Mouse (Mus musculus): ENCODE measurements around the gene Pelo.

Pelo gene

GRCm38 (mm10) chr13:115090069-115090976 lies at the start of gene Pelo:
Gene Pelo, minus strand, starts transcription at chr13:115090186.
- DNase-seq = peak; percentile 94 to 95

GRCm38 (mm10) chr13:115138513-115138912 lies 48.5 kb upstream of the Pelo start:
- DNase-seq = no peak

GRCm38 (mm10) chr13:115136761-115137160 lies 46.8 kb upstream of the Pelo start:
- DNase-seq = no peak

- no peak for DNase-seq
Observed at GRCm38 (mm10) chr13:115132435-115132834, 42.4 kb upstream of the Pelo start.

- DNase-seq = no peak
Observed at GRCm38 (mm10) chr13:115131381-115131780, 41.4 kb upstream of the Pelo start.

- no peak for DNase-seq
Observed at GRCm38 (mm10) chr13:115130035-115130434, 40.0 kb upstream of the Pelo start.

DNA sequence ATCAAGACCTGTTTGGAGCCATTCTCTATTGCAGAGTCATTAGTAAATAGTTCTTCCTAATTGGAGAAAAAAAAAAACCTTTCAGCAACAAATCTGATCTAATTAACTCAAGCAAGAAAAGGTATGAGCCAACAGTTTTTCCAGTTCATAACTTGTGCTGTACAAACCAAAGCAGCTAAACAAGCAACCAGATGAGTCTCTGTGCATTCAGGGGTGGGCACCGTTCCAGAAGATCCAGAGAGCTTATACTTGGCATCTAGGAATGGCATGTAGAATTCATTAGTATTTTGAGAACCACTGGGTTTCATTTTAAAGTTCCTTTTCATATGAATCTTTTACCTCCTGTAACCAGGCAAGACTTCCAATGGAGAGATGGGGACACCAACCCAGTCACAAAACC lies 37.8 kb upstream of the Pelo start:
- DNase-seq = no peak

- DNase-seq = no peak
Observed at GRCm38 (mm10) chr13:115126534-115126933, 36.5 kb upstream of the Pelo start.

GRCm38 (mm10) chr13:115125130-115125529 lies 35.1 kb upstream of the Pelo start:
- DNase-seq = no peak

- no peak for DNase-seq
Observed at GRCm38 (mm10) chr13:115124521-115124920, 34.5 kb upstream of the Pelo start.

- DNase-seq = no peak
Observed at GRCm38 (mm10) chr13:115118756-115119155, 28.8 kb upstream of the Pelo start.

DNA sequence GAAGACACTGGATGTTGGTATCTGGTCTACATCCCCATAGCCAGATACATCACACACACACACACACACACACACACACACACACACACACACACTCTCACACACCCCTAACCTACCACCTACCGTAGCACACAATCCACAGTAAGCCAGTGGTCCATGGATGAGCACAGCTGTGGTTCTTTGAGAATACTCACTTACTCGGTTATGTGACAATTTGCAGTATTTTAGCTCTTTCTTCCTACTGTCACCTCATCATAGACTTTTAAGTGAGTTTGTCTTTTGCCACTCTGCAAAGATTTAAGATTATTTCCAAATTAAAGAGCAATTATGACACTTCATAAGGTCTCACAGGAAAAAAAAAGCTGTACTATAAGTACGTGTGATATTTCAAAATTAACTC lies 28.2 kb upstream of the Pelo start:
- DNase-seq = no peak

DNA sequence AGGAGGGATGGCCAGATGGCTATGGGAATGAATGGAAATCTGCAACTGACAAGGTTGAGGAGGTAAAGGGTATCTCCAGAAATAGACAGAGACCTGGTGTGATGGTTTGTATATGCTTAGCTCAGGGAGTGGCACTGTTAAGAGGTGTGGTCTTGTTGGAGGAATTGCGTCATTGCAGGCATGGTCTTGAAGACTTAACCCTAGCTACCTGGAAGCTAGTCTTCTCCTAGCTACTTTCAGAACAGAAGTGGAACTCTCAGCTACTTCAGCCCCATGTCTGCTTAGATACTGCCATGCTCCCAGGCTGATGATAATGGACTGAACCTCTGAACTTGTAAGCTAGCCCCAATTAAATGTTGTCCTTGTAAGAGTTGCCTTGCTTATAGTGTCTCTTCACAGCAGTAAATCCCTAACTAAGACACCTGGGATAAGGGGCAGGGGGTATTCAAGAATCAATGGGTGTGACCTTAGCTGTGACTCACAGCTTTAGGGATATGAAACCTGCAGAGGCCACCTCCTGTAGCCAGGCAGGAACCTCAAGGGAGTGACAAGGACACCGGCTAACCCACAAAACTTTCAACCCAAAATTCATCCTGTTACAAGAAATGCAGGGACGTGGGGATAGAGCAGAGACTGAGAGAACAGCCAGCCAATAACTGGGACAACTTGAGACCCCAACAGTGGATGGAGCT lies 27.1 kb upstream of the Pelo start:
- DNase-seq = no peak

DNA sequence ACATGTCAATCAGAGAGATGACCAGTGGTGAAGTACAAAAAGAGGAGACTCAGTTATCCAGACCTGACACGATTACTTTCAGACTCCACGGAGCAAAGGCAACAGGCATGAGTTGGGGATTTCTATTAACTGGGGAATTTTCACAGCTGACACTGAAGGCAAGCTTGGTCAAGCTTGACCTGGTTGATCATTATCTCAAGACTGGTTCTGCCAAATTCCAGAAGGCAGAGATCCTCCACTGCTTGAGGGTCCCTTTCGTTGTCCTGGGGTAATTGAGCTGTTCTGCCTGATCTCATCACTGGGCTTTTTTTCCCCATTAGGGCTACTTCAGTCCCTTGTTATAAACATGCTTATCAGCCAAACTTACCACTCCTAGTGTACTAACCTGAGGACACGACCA lies 19.6 kb upstream of the Pelo start:
- no peak for DNase-seq

GRCm38 (mm10) chr13:115107436-115107835 lies 17.4 kb upstream of the Pelo start:
- DNase-seq = no peak

DNA sequence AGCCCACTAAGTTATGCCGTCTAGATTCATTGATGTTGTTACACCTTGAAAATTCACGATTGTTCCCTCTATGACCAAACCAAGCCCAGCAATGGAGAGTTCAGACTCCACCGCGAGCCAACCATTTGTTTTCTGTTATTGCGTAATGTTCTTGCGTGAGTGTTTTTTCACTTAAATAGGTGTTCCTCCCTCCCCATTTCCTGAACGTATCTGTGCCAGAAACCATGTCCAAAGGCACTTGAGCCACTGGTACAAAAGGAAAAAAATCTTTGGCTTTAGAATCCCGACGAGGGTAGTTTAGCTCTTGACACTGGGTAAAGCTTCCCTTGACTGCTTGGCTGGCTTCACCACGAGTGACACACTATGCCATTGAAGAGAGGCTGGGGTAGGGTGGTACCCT lies 16.2 kb upstream of the Pelo start:
- DNase-seq = no peak

- DNase-seq = no peak
Observed at GRCm38 (mm10) chr13:115102754-115103153, 12.8 kb upstream of the Pelo start.

- no peak for DNase-seq
Observed at GRCm38 (mm10) chr13:115101355-115102191, 11.6 kb upstream of the Pelo start, which contains the start of the genes Gm49395 and Itga1. Gene Gm49395, minus strand, starts transcription at chr13:115101921. Gene Itga1, minus strand, starts transcription at chr13:115101964.

GRCm38 (mm10) chr13:115100381-115101177 lies 10.6 kb upstream of the Pelo start:
- no peak for DNase-seq

DNA sequence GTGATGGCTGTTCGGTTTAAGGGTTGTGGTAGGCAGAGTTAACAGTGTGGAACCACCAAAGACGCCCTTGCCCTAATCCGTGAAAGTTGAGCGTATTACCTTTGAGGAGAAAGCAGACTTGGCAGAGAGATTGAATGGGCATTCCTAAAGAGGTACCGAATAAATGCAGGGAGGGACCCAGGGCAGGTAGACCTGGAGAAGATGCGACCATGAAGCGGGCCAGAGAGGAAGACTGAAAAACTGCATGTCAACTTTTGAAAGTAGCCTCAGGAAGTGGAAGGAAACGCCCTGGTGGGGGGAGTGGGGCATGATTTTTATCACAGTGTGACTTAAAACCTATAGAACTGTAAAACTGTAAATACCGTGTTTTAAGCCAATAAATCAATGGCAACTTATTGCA lies 9.4 kb upstream of the Pelo start:
- no peak for DNase-seq

DNA sequence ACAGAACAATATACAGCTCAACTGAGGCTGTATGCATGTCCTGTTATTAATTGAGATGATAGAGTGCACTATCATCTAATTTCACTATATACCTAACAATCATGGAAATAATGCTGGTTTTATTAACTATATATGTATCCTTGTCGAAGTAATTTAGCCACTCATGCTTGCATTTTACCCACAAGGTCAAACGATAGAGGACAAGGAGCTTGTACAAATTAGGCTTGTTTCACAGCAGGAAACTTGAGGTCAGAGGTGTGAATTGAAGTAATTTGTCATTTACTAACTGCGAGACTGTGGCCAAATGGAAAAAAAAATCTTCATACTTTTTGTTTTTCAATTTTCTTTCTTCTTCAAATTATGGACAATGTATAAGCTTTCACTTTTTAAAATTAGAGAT lies 8.2 kb upstream of the Pelo start:
- no peak for DNase-seq

- no peak for DNase-seq
Observed at GRCm38 (mm10) chr13:115096965-115097364, 7.0 kb upstream of the Pelo start.

Measured in thymus, postnatal 36 days (tissue).